Mouse (Mus musculus) layer of hippocampus, adult 2 months (tissue): ENCODE results near the gene BC035044. TPM values are rescaled to one million over a fixed set of nuclear protein-coding genes. Genes with fewer than 3 reads are reported as not detected.
"Not testable (repeated sequence)": the region's sequence is repeated elsewhere in the genome, so short reads cannot be mapped to it uniquely, and the experiment has no call there.

Source experiments
- DNase-seq, 2 experiments: peaks; one replicate each; pipeline ENCODE4 v3.0.0; 2022; ENCODE audit warnings: low spot score in 2 of 2
- H3K27ac ChIP-seq: fragments of 200-600 bp; 2 replicates; pipeline ENCODE4 v1.8.1; 2022
- H3K4me3 ChIP-seq: fragments of 200-600 bp; 2 replicates; pipeline ENCODE4 v1.8.1; 2022; ENCODE audit warnings: mild to moderate bottlenecking
- CTCF ChIP-seq: fragments of 200-600 bp; conservative IDR thresholded peaks from 2 replicates; pipeline ENCODE4 v1.8.1; 2022; ENCODE audit warnings: antibody characterized with exemption, mild to moderate bottlenecking, moderate library complexity
- total RNA-seq, 2 experiments: library from RNA; stranded (reverse); gene quantifications; 2 replicates each; pipeline ENCODE4 v1.2.3; 2021

Gene BC035044
- total RNA-seq, 2 experiments from 2014 or later = 2.0 to 2.8 TPM

DNA sequence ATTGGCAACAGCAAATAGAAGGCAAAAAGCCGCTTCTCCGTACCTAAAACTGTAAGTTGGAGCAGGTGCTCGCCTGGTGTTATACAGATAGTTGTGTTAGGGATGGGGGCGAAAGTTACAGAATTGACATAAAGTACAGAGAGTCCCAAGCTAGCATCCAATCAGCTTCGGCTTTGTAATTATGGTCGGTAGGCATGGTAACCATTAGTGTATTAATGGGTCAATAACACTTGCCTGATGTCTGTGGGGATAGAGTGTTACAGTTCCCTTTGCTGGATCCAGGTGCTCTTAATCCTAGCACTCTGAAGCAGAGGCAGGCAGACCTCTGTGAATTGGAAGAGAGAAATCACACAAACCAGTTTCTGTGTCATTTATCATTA, 54.0 kb downstream of the BC035044 start:
- Histone ChIP-seq H3K27ac (peak overlapping the region; percentile 96; the same call in 1 of the 2 replicates), H3K4me3 (peak overlapping the region; percentile 76)
- no peak for DNase-seq
- TF ChIP-seq CTCF = no peak

DNA sequence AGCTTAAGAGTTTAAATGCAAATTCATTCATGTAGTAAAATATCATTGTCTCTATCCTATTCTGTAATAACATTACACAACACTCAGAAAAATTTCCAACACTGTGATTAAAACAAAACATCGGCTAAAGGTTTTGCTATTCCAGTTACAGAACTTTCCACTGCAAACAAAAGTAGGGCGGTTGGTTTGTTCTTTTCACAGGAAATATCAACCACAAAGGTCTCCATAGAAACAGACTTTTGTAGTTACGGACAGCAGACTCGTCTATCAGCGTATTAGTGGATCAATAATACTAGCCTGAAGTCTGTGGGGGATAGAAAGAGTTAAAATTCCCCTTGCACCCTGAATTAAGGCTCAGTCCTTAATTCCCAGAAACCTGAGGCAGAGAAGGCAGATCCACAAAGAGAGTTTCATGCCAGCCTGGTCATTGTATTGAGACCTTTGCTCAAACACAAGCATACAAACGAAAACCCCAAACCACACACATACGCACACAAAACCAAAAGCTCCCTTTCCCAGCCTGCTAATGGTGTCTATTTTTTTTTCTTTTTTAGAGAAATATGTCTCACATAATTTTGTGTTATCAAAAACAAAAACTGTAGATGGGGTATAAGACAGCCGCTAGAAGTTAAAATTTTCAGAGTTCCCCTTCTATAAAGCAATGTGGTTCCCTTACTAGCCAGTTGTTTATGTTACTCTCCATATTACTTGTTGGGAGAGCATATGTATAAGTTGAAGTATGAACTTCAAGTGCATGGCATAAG, 54.6 kb downstream of the BC035044 start:
- no peak overlapping the region for H3K4me3 ChIP-seq
- DNase-seq = no peak
- no peak overlapping the region for H3K27ac ChIP-seq
- no peak for TF ChIP-seq CTCF

DNA sequence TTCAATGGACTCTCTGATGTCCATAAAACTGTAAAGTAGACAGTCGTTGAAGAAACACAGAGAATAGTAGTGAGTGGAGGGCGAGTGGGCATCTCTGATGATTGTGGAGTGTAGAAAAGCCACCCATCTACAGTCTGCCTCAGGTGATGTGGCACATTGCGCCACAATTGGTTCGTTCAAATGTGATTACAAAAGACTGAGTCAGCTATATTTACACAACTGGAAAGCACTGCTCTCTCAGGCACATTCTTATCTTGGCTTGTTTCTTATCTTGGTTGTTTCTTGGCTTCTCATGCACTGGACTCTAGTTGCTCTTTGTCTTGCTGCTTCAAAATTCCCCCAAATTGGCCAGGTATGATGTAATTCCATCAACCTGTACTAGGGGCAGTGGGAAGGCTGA, 55.4 kb downstream of the BC035044 start:
- no peak overlapping the region for H3K4me3 ChIP-seq
- no peak for TF ChIP-seq CTCF
- no peak overlapping the region for H3K27ac ChIP-seq
- no peak for DNase-seq

- Histone ChIP-seq H3K27ac (no peak overlapping the region), H3K4me3 (no peak overlapping the region)
- no peak for TF ChIP-seq CTCF
- no peak for DNase-seq
Observed at GRCm38 (mm10) chr6:128833046-128833445, 57.9 kb downstream of the BC035044 start.

- TF ChIP-seq CTCF = no peak
- no peak overlapping the region for H3K4me3 ChIP-seq
- H3K27ac ChIP-seq = no peak overlapping the region
- no peak for DNase-seq
Observed at GRCm38 (mm10) chr6:128829837-128830236, 61.1 kb downstream of the BC035044 start.

- no peak overlapping the region for H3K4me3 ChIP-seq
- no peak for TF ChIP-seq CTCF
Observed at GRCm38 (mm10) chr6:128826781-128827180, 64.1 kb downstream of the BC035044 start.

GRCm38 (mm10) chr6:128826132-128826531, 64.8 kb downstream of the BC035044 start, which contains the start of the genes Gm44511 and Klrb1b:
Gm44511 (minus strand) TSS chr6:128826315.
Klrb1b (minus strand) TSS chr6:128826331.
- no peak within 1 kb of the TSS for H3K4me3 ChIP-seq
- TF ChIP-seq CTCF = no peak
- H3K27ac ChIP-seq = no peak within 1 kb of the TSS
- DNase-seq = no peak

More at GRCm38 (mm10) chr6:128826781-128827180, 64.1 kb downstream of the BC035044 start:
- no peak for DNase-seq
- no peak overlapping the region for H3K27ac ChIP-seq

DNA sequence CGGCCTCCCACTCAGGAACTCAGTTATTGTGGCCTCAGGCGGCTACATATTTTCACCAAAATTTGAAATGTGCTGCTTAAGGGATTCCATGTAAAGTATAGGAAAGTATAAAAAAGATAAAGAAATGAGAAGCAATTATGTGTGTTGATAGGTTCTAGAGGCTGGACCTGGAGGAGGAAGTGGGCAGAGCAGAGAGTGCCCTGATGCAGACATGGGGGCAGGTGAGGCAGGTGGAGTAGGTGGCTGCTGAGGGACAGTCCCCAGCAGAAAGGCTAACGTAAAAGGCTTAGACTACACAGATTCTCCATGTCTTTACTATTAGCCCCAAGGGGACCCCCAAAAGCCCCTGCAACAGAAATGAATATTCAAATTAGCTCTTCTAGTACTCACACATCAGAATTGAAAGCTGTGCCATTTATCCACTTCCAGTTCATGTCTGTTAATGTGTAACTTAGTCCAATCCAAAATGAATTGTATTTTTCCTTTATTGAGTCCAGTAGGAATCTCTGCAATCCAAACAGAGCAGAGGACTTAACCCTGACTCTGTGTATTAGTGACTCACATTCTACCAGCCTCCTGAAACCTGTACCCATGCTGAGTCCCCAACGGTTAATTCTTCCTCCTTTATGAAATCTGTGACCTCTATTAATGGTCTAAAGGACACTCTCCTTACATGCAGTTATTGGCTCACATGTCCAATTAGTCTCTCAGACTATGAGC, 72.7 kb downstream of the BC035044 start:
- no peak for DNase-seq
- Histone ChIP-seq H3K27ac (no peak overlapping the region), H3K4me3 (no peak overlapping the region)
- TF ChIP-seq CTCF = no peak

DNA sequence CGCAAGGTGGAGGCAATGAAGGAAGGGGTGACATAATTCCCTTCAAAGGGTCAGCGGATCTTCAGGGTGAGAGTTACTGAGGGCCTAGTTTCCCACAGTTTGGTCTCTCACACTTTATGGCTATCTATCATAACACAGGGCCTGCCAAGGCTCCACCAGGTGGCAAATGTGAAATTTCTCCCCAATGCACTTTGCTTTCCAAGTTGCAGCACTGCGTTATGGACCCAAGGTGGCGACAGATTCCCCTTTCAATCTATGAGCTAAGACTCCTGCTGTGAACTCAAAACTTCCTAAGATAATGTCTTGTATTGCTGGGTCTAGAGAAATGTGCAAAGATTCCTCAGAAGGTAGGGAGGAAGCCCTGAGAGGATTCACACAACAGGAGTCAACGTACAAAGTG, 82.4 kb downstream of the BC035044 start:
- H3K27ac ChIP-seq = no peak overlapping the region
- no peak for DNase-seq
- TF ChIP-seq CTCF = peak; percentile 71
- H3K4me3 ChIP-seq = no peak overlapping the region

DNA sequence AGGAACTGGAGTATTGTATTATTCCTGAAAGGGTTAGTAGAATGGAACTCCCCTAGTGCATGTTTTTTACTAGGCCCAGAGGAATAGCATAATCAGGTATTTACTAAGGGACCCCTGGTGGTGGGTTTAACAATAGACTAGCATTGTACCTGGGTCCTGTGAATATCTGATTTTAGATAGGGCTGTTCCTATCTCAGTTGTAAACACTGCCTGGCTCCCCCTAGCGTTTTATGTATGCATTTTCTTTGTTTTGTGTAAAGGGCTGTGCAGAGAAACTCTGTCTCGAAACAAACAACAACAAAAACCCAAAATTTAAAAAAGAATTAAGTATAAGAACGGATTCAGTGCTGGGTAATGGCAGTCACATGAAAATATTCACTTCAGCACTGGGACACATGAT, 83.9 kb downstream of the BC035044 start:
- H3K27ac ChIP-seq = no peak overlapping the region
- peak; percentile 71 for TF ChIP-seq CTCF
- no peak overlapping the region for H3K4me3 ChIP-seq
- no peak for DNase-seq

GRCm38 (mm10) chr6:128804823-128805640, 85.9 kb downstream of the BC035044 start:
- H3K4me3 ChIP-seq, H3K27ac ChIP-seq: not testable (repeated sequence)
- peak; percentile 25 for DNase-seq
- peak; percentile 76 for TF ChIP-seq CTCF

DNA sequence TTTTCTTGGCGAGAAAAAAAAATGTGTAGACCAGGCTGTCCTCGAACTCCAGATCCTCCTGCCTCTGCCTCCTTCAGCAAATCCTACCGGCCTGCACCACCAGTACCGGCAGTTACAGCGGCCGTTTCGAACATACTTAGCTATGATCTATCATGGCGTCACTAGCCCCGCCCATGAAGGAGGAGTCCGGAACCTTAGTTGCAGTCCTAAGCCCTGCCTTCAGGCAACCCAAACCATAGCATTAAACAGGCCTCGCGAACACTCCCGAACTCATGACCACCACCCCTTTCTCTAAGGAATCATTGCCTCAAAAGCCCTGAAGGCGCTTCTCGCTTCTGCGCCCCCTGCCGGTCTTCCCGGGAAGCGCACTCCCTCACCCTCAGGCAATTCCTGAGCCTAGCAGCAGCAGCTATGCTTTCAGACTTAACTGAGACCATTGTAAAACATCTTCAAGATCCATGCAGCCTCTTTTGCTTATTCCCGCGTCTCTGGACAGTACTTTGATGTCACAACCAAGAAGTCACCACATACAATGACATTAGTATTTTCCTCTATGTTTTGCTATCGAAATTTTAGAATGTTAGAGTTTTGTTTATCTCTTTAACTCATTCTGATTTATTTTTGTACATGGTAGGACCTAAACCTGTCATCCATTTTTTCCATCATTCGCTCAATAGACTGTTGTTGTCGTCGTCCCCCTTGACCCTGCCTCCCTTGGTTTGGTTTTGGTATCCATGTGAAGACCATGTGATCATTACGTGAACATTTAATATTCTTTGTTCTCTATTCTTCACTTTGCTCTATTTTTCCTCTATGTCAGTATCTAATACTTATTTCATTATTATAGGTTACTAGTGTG, 87.7 kb downstream of the BC035044 start:
- peak overlapping the region; percentile 48 for H3K4me3 ChIP-seq
- peak; percentile 96 to 98 for DNase-seq
- TF ChIP-seq CTCF = peak; percentile 97
- H3K27ac ChIP-seq = peak overlapping the region; percentile 24; the same call in 1 of the 2 replicates
